Mouse (Mus musculus): Measurements from ENCODE around the gene Zfp654. TPM values are rescaled to one million over a fixed set of nuclear protein-coding genes. Genes with fewer than 3 reads are reported as not detected.

Zfp654 gene
- polyA plus RNA-seq, 1 experiment, result 1.1 TPM

GRCm38 (mm10) chr16:64794802-64795201, 56.6 kb downstream of the Zfp654 start:
- no peak for TF ChIP-seq FOSL1 (IDR thresholded peaks at IDR 0.05; ENCODE audit: insufficient read depth, low read length, poor library complexity, severe bottlenecking)
- TF ChIP-seq MYOG (IDR thresholded peaks at IDR 0.05; ENCODE audit: control insufficient read depth, extremely low read depth, insufficient read length), result no peak
- no peak for TF ChIP-seq CEBPB (IDR thresholded peaks at IDR 0.05; ENCODE audit: low read depth)
- no peak for TF ChIP-seq CTCF (IDR thresholded peaks at IDR 0.05; ENCODE audit: control insufficient read depth, insufficient read depth, insufficient read length)
- TF ChIP-seq MAX (IDR thresholded peaks at IDR 0.05), result no peak
- no peak for TF ChIP-seq USF1 (IDR thresholded peaks at IDR 0.05; ENCODE audit: low read depth)
- no peak for TF ChIP-seq MYOD1 (IDR thresholded peaks at IDR 0.05; ENCODE audit: control insufficient read depth, insufficient read length, low read depth)
- H3K27me3 ChIP-seq (ENCODE audit: control insufficient read depth, insufficient read depth, insufficient read length), result no peaks in the 10 kb centered on the region
- H3K4me3 ChIP-seq (ENCODE audit: insufficient read depth, poor library complexity, severe bottlenecking), result no peak overlapping the region
- H3K36me3 ChIP-seq (ENCODE audit: control insufficient read depth, insufficient read depth), result no peaks in the 10 kb centered on the region
- peaks cover 4% of the 10 kb centered on the region for H3K79me3 ChIP-seq (ENCODE audit: low read depth)
- no peak overlapping the region for H3ac ChIP-seq (ENCODE audit: control insufficient read depth, insufficient read length, low read depth)
- H3K79me2 ChIP-seq (ENCODE audit: control insufficient read depth, insufficient read depth), result peaks cover 3% of the 10 kb centered on the region

DNA sequence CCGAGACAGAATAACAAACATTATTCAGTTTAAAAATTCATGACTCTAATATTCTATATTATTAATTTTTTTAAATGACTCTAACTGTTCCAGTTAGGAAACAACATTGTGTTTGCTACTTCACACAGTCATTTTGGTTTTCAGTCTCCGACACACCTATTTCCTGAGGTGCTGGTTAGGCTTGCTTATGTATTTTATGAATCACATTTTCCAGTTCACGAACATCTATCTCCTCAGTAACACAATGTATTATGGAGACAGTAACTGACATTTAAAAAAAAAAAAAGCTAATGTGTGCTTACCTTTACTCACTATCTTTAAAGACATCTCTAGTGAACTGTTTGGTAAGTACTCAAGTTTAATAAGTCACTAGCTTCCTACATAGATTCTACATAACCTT, 61.7 kb downstream of the Zfp654 start:
- TF ChIP-seq FOSL1 (IDR thresholded peaks at IDR 0.05; ENCODE audit: insufficient read depth, low read length, poor library complexity, severe bottlenecking) (no peak), USF1 (IDR thresholded peaks at IDR 0.05; ENCODE audit: low read depth) (no peak), MYOD1 (IDR thresholded peaks at IDR 0.05; ENCODE audit: control insufficient read depth, insufficient read length, low read depth) (no peak), MAX (IDR thresholded peaks at IDR 0.05) (no peak), CTCF (IDR thresholded peaks at IDR 0.05; ENCODE audit: control insufficient read depth, insufficient read depth, insufficient read length) (no peak), CEBPB (IDR thresholded peaks at IDR 0.05; ENCODE audit: low read depth) (no peak), MYOG (IDR thresholded peaks at IDR 0.05; ENCODE audit: control insufficient read depth, extremely low read depth, insufficient read length) (no peak)
- Histone ChIP-seq H3K27me3 (ENCODE audit: control insufficient read depth, insufficient read depth, insufficient read length) (no peaks in the 10 kb centered on the region), H3K4me3 (ENCODE audit: insufficient read depth, poor library complexity, severe bottlenecking) (no peak overlapping the region), H3K36me3 (ENCODE audit: control insufficient read depth, insufficient read depth) (peaks cover 18% of the 10 kb centered on the region), H3K79me2 (ENCODE audit: control insufficient read depth, insufficient read depth) (no peaks in the 10 kb centered on the region), H3K79me3 (ENCODE audit: low read depth) (no peaks in the 10 kb centered on the region), H3ac (ENCODE audit: control insufficient read depth, insufficient read length, low read depth) (no peak overlapping the region)

DNA sequence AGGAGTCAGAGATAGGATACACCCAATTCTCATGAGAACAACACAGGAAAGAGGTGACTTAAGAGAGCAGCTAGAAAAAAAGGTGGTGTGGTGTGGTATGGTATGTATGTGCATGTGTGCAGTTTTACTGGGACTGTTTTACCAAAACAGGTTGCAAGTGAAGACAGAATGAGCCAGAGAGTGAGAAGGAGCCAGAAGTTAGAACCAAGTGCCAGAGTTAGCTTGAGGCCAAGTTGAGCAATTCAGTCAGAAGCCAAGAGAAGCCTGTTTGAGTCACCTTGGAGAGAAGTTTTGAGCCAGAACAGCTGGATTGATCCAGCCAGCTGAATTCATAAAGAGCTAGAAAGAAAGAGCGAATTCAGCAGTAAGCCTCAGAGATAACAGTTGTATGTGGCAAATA, 75.9 kb downstream of the Zfp654 start:
- TF ChIP-seq CTCF (IDR thresholded peaks at IDR 0.05; ENCODE audit: control insufficient read depth, insufficient read depth, insufficient read length), result no peak
- no peak for TF ChIP-seq MYOG (IDR thresholded peaks at IDR 0.05; ENCODE audit: control insufficient read depth, extremely low read depth, insufficient read length)

GRCm38 (mm10) chr16:64771431-64771818, 80.0 kb downstream of the Zfp654 start:
- peaks cover 23% of the 10 kb centered on the region for H3K36me3 ChIP-seq (ENCODE audit: control insufficient read depth, insufficient read depth)
- H3K79me3 ChIP-seq (ENCODE audit: low read depth), result peaks cover 22% of the 10 kb centered on the region
- peaks cover 34% of the 10 kb centered on the region for H3K79me2 ChIP-seq (ENCODE audit: control insufficient read depth, insufficient read depth)
- no peak for TF ChIP-seq MAX (IDR thresholded peaks at IDR 0.05)
- no peak for TF ChIP-seq CEBPB (IDR thresholded peaks at IDR 0.05; ENCODE audit: low read depth)
- TF ChIP-seq USF1 (IDR thresholded peaks at IDR 0.05; ENCODE audit: low read depth), result no peak
- TF ChIP-seq FOSL1 (IDR thresholded peaks at IDR 0.05; ENCODE audit: insufficient read depth, low read length, poor library complexity, severe bottlenecking), result no peak
- TF ChIP-seq CTCF (IDR thresholded peaks at IDR 0.05; ENCODE audit: control insufficient read depth, insufficient read depth, insufficient read length), result no peak
- no peak for TF ChIP-seq MYOG (IDR thresholded peaks at IDR 0.05; ENCODE audit: control insufficient read depth, extremely low read depth, insufficient read length)
- no peak for TF ChIP-seq MYOD1 (IDR thresholded peaks at IDR 0.05; ENCODE audit: control insufficient read depth, insufficient read length, low read depth)
- no peak overlapping the region for H3ac ChIP-seq (ENCODE audit: control insufficient read depth, insufficient read length, low read depth)
- H3K4me3 ChIP-seq (ENCODE audit: insufficient read depth, poor library complexity, severe bottlenecking), result peak overlapping the region; percentile 78
- H3K27me3 ChIP-seq (ENCODE audit: control insufficient read depth, insufficient read depth, insufficient read length), result no peaks in the 10 kb centered on the region

More for the DNA sequence above, 75.9 kb downstream of the Zfp654 start:
- H3ac ChIP-seq (ENCODE audit: control insufficient read depth, insufficient read length, low read depth), result no peak overlapping the region
- H3K36me3 ChIP-seq (ENCODE audit: control insufficient read depth, insufficient read depth), result no peaks in the 10 kb centered on the region
- H3K27me3 ChIP-seq (ENCODE audit: control insufficient read depth, insufficient read depth, insufficient read length), result no peaks in the 10 kb centered on the region
- H3K79me2 ChIP-seq (ENCODE audit: control insufficient read depth, insufficient read depth), result peaks cover 3% of the 10 kb centered on the region
- no peak overlapping the region for H3K4me3 ChIP-seq (ENCODE audit: insufficient read depth, poor library complexity, severe bottlenecking)
- peaks cover under 1% of the 10 kb centered on the region for H3K79me3 ChIP-seq (ENCODE audit: low read depth)

DNA sequence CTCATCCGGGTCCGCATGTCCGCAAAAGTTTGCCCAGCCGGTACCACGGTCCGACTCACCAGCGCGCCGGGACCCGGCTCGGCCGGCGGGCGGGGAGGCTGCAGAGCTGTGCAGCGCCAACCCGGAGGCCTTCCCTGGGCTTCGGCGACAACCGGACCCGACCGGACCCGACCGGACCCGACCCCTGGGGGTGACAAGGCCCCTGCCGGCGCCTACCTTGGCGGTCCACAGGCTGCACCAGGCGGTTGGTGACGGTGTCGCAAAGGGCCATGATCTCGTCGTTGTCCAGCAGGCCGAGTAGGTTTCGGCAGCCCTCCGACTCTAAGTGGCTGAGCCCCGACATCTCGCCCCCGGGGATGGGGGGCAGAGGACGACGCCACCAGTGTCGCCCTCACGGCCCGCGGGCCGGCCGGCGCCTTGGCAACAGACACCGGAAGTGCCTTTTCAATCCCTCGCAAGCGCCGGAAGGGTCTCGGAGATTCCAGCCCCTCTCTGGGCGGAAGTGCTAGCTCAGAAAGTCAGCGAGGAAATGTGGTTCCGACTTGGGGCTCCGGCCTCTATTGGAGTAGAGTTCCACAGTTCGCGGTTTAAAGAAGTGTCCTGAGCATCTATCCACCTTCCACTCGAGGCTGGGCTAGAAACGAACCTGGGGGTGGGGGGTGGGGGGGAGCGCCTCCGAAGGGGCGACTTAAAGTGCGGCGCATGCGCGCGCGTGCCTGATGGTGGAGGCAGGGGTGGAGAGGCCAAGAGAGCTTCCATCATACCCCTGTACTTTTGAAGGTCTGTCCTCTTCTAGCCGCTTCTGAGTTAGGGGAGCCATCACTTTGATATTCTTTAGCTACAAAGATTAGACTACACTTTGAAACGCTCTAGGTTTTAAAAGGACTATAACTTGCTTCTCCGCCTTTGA, 80.7 kb downstream of the Zfp654 start, which contains the start of gene 4930453N24Rik:
4930453N24Rik (minus strand) TSS at position 641 of the 910 bp plus-strand sequence.
- peak within 1 kb of the TSS; percentile 78 for H3K4me3 ChIP-seq (ENCODE audit: insufficient read depth, poor library complexity, severe bottlenecking)
- peak within 1 kb of the TSS; percentile 96 for H3ac ChIP-seq (ENCODE audit: control insufficient read depth, insufficient read length, low read depth)
- TF ChIP-seq USF1 (IDR thresholded peaks at IDR 0.05; ENCODE audit: low read depth), result no peak
- no peaks in the 10 kb centered on the region for H3K27me3 ChIP-seq (ENCODE audit: control insufficient read depth, insufficient read depth, insufficient read length)
- H3K79me3 ChIP-seq (ENCODE audit: low read depth), result peaks cover 22% of the 10 kb centered on the region
- H3K36me3 ChIP-seq (ENCODE audit: control insufficient read depth, insufficient read depth), result peaks cover 29% of the 10 kb centered on the region
- H3K79me2 ChIP-seq (ENCODE audit: control insufficient read depth, insufficient read depth), result peaks cover 34% of the 10 kb centered on the region
